Mouse (Mus musculus): ENCODE measurements at regions not wholly inside any gene's neighbourhood (a gene's known extent, or its start where the extent isn't known, plus 50 kb on each side); places are given as distances from the start of the nearest gene placed in this dataset.
A peak's percentile ranks its signal among the peaks of the same experiment; 100 is the strongest.

GRCm38 (mm10) chr6:75683935-75684334 lies 813.6 kb downstream of the Gm9008 start:
- no peak for DNase-seq
- Histone ChIP-seq H3K27me3 (ENCODE audit: control insufficient read depth, insufficient read depth, low read length) (no peaks in the 10 kb centered on the region), H3K4me1 (ENCODE audit: control insufficient read depth, insufficient read depth, low read length) (no peaks in the 10 kb centered on the region), H3K27ac (ENCODE audit: insufficient read depth, low read length) (no peak overlapping the region), H3K4me3 (replicated peaks; ENCODE audit: insufficient read depth, low read depth, low read length) (no peak overlapping the region)
- no peak for TF ChIP-seq POLR2A (IDR thresholded peaks at IDR 0.05; ENCODE audit: borderline replicate concordance, insufficient read depth, low read length)
- no peak for TF ChIP-seq CTCF (IDR thresholded peaks at IDR 0.05; ENCODE audit: borderline replicate concordance, insufficient read depth, low read depth, low read length)
- WGBS = 92% methylated on average over 2 of the region's 2 CpGs

DNA sequence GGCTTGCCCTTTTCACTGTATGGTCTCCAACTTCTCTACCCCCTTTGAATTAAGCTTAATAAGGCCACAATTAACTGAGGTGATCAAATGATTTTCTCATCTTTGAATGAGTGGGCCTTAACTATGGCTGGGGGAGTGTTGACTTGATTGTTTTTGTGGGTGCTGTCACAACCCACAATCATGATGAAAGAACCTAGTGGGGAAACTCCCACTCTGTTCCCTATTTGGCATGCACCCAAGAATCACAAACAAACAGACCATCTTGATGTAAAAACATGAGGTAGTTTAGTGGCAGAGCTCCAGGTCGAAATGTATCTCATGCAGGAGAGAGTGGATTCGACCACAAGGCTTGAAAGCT lies 853.2 kb downstream of the Gm9008 start:
- no peak for DNase-seq
- no peaks in the 10 kb centered on the region for H3K27me3 ChIP-seq (ENCODE audit: control insufficient read depth, insufficient read depth, low read length)
- WGBS = 82% methylated on average over 2 of the region's 2 CpGs
- no peaks in the 10 kb centered on the region for H3K4me1 ChIP-seq (ENCODE audit: control insufficient read depth, insufficient read depth, low read length)
- H3K27ac ChIP-seq (ENCODE audit: insufficient read depth, low read length) = no peak overlapping the region
- TF ChIP-seq POLR2A (IDR thresholded peaks at IDR 0.05; ENCODE audit: borderline replicate concordance, insufficient read depth, low read length) = no peak
- no peak for TF ChIP-seq CTCF (IDR thresholded peaks at IDR 0.05; ENCODE audit: borderline replicate concordance, insufficient read depth, low read depth, low read length)
- H3K4me3 ChIP-seq (replicated peaks; ENCODE audit: insufficient read depth, low read depth, low read length) = no peak overlapping the region

DNA sequence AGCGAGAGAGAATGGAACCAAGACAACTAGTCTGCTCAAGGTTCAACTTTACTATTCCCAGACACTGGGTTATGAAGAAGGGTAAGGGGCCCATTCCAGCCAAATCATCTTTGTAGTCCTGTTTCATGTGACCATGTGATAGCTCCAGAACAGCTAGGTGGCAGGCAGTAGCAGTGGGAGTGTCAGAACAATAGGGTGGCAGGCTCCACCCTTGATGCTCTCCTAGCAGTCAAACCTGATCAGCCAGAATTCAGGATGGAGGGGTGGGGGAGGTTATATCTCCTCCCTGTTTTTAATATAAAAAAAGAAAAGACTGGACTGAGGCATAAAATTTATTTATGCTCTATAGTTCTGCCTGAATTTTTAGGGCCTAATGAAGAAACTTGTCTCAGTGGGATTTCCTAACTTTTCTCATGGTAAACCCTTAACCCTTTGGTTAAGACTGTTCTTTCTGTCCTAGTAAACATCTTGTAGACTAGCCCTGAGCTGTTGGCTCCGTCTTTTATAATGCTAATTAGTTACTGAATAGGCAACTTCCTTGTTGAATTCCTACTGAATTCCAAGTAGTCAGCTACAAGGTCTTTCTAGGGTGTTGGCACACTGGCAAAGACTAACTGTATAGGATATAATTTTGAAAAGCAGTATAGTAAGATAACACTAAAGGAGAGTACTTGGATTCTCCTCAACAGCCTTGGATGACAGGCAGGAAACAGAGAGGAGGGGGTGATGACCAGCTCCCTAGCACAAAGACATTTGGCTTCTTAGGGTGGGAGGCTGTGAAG lies 853.8 kb downstream of the Gm9008 start:
- whole genome bisulfite sequencing = 73% methylated on average over 2 of the region's 2 CpGs
- no peak for DNase-seq
- Histone ChIP-seq H3K4me3 (replicated peaks; ENCODE audit: insufficient read depth, low read depth, low read length) (no peak overlapping the region), H3K27ac (ENCODE audit: insufficient read depth, low read length) (no peak overlapping the region), H3K27me3 (ENCODE audit: control insufficient read depth, insufficient read depth, low read length) (no peaks in the 10 kb centered on the region), H3K4me1 (ENCODE audit: control insufficient read depth, insufficient read depth, low read length) (no peaks in the 10 kb centered on the region)
- TF ChIP-seq POLR2A (IDR thresholded peaks at IDR 0.05; ENCODE audit: borderline replicate concordance, insufficient read depth, low read length) (no peak), CTCF (IDR thresholded peaks at IDR 0.05; ENCODE audit: borderline replicate concordance, insufficient read depth, low read depth, low read length) (no peak)

GRCm38 (mm10) chr6:75636050-75636449 lies 861.5 kb downstream of the Gm9008 start:
- Histone ChIP-seq H3K27ac (ENCODE audit: insufficient read depth, low read length) (no peak overlapping the region), H3K4me3 (replicated peaks; ENCODE audit: insufficient read depth, low read depth, low read length) (no peak overlapping the region), H3K4me1 (ENCODE audit: control insufficient read depth, insufficient read depth, low read length) (no peaks in the 10 kb centered on the region), H3K27me3 (ENCODE audit: control insufficient read depth, insufficient read depth, low read length) (no peaks in the 10 kb centered on the region)
- TF ChIP-seq POLR2A (IDR thresholded peaks at IDR 0.05; ENCODE audit: borderline replicate concordance, insufficient read depth, low read length) (no peak), CTCF (IDR thresholded peaks at IDR 0.05; ENCODE audit: borderline replicate concordance, insufficient read depth, low read depth, low read length) (no peak)
- WGBS = 67% methylated on average over 1 of the region's 1 CpGs
- no peak for DNase-seq

DNA sequence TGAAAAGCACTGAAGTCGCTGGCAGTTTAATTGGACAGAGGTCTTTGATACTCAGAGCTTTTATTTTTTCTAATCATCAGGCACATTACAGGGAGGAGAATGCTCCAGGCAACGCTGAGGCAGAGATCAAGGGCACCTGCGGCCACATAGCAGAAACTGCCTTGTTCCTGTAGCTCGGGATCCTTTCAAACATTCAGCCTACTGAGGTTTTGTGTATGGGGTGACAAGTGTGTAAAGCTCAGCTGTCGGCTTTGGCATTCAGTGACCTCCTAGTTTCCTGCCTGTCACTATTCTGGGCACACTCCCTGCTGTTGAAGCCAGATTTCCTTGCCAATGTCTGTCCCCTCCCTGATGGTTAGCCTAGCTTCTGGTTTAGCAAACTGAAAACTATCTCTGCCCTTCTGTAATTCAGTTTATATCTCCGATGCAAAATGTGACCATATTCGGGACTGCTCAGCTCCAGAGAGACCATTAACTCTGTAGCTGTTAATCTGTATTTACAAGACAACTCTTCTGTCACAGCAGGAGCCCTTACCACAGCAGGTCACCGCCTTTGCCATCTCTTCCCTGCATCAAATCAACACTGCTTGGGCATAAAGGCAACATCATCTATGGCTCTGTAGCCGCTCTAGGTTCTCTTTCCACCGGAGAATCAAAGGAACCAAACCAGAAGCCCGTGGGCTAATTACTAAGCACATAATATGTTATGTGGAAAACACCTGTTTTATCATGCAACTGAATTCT lies 894.9 kb downstream of the Gm9008 start:
- peak overlapping the region; percentile 2; the same call in 1 of the 2 replicates for H3K27ac ChIP-seq (ENCODE audit: insufficient read depth, low read length)
- DNase-seq = peak; percentile 81 to 94
- WGBS = 3% methylated on average over 11 of the region's 11 CpGs
- TF ChIP-seq POLR2A (IDR thresholded peaks at IDR 0.05; ENCODE audit: borderline replicate concordance, insufficient read depth, low read length) (no peak), CTCF (IDR thresholded peaks at IDR 0.05; ENCODE audit: borderline replicate concordance, insufficient read depth, low read depth, low read length) (no peak)
- H3K4me1 ChIP-seq (ENCODE audit: control insufficient read depth, insufficient read depth, low read length) = peaks cover 4% of the 10 kb centered on the region; the same call in 1 of the 2 replicates
- H3K27me3 ChIP-seq (ENCODE audit: control insufficient read depth, insufficient read depth, low read length) = no peaks in the 10 kb centered on the region
- no peak overlapping the region for H3K4me3 ChIP-seq (replicated peaks; ENCODE audit: insufficient read depth, low read depth, low read length)

DNA sequence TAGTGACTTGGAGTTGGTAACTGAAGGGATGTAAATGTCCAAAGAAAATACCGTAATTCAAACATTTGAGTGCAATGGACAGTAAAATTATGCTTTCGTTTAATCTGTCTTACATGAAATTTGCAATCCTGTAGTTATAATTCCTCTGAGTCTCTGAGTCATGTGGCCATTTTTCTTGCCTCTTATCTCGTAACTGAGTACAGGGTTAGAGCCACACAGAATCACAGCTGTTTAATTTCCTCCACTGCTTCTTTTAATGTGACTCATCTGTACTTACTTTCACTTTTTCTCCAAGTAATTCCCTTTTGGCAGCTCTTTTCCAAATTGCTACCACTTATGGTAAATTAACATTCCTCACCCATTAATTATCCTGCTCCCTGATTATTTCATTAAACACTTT lies 939.2 kb downstream of the Gm9008 start:
- no peak for DNase-seq
- WGBS = 82% methylated on average over 3 of the region's 3 CpGs

GRCm38 (mm10) chr6:75542247-75542700 lies 955.3 kb downstream of the Gm9008 start:
- WGBS = 63% methylated on average over 1 of the region's 1 CpGs
- Histone ChIP-seq H3K4me3 (replicated peaks; ENCODE audit: insufficient read depth, low read depth, low read length) (no peak overlapping the region), H3K27ac (ENCODE audit: insufficient read depth, low read length) (no peak overlapping the region), H3K27me3 (ENCODE audit: control insufficient read depth, insufficient read depth, low read length) (no peaks in the 10 kb centered on the region), H3K4me1 (ENCODE audit: control insufficient read depth, insufficient read depth, low read length) (no peaks in the 10 kb centered on the region)
- no peak for DNase-seq
- no peak for TF ChIP-seq POLR2A (IDR thresholded peaks at IDR 0.05; ENCODE audit: borderline replicate concordance, insufficient read depth, low read length)
- TF ChIP-seq CTCF (IDR thresholded peaks at IDR 0.05; ENCODE audit: borderline replicate concordance, insufficient read depth, low read depth, low read length) = no peak

More for the DNA sequence above, 939.2 kb downstream of the Gm9008 start:
- Histone ChIP-seq H3K4me3 (replicated peaks; ENCODE audit: insufficient read depth, low read depth, low read length) (no peak overlapping the region), H3K27ac (ENCODE audit: insufficient read depth, low read length) (no peak overlapping the region), H3K27me3 (ENCODE audit: control insufficient read depth, insufficient read depth, low read length) (no peaks in the 10 kb centered on the region), H3K4me1 (ENCODE audit: control insufficient read depth, insufficient read depth, low read length) (no peaks in the 10 kb centered on the region)
- TF ChIP-seq POLR2A (IDR thresholded peaks at IDR 0.05; ENCODE audit: borderline replicate concordance, insufficient read depth, low read length) = no peak
- no peak for TF ChIP-seq CTCF (IDR thresholded peaks at IDR 0.05; ENCODE audit: borderline replicate concordance, insufficient read depth, low read depth, low read length)

DNA sequence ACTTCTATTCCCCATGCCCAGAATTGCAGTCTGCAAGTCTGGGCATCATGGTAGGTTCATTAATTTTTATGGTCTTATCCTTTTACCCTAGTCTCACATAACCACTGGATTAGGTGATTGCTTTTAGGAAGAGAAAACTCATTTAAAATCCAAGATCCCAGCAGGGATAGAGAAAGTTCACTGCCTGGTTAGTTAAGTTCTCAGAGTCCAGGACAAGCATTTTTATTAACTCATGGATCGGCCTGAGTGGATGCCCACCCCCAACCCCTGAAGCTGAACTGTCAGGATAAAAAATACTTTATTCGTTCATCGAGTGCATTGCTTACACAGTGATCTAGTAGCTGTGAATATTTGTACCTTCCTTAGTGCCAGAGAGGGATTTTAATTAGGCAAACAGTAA lies 957.9 kb downstream of the Gm9008 start:
- Histone ChIP-seq H3K4me1 (ENCODE audit: control insufficient read depth, insufficient read depth, low read length) (no peaks in the 10 kb centered on the region), H3K27me3 (ENCODE audit: control insufficient read depth, insufficient read depth, low read length) (no peaks in the 10 kb centered on the region), H3K27ac (ENCODE audit: insufficient read depth, low read length) (no peak overlapping the region), H3K4me3 (replicated peaks; ENCODE audit: insufficient read depth, low read depth, low read length) (no peak overlapping the region)
- TF ChIP-seq CTCF (IDR thresholded peaks at IDR 0.05; ENCODE audit: borderline replicate concordance, insufficient read depth, low read depth, low read length) (no peak), POLR2A (IDR thresholded peaks at IDR 0.05; ENCODE audit: borderline replicate concordance, insufficient read depth, low read length) (no peak)
- no peak for DNase-seq
- WGBS = 92% methylated on average over 3 of the region's 3 CpGs
